Mouse (Mus musculus): ENCODE results near the gene Tas2r106. TPM values are rescaled to one million over a fixed set of nuclear protein-coding genes. Genes with fewer than 3 reads are reported as not detected.

Gene Tas2r106
- not detected for total RNA-seq (2021)
- long read RNA-seq, experiment 1 = 0 reads
- long read RNA-seq, experiment 2 = 0 reads

GRCm38 (mm10) chr6:131678786-131679185 lies at the start of gene Tas2r106:
Tas2r106 (minus strand) TSS chr6:131678886.
- no peak for DNase-seq

DNA sequence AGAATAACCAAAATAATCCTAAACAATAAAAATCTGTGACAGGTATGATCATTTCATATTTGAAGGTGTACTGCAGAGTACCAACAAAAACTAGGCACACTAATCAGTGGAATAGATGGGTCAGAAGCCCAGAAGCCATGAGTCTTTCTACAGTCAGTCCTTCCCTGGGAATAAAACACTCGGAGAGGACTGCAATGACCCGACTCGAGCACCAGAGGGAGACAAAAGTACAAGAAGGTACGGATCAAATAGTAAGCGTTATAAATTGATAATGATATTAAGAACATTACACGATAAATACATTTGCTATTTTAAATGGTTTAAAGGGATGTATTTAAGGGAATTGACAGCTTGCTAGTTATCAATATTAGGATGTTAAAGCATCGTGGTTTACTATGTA lies 34.1 kb upstream of the Tas2r106 start:
- DNase-seq = no peak

- no peak for DNase-seq
Observed at GRCm38 (mm10) chr6:131689963-131690362, 11.3 kb upstream of the Tas2r106 start, which contains the start of gene Tas2r114. Tas2r114 (minus strand) TSS chr6:131690063.

- DNase-seq = no peak
Observed at GRCm38 (mm10) chr6:131687395-131687794, 8.7 kb upstream of the Tas2r106 start, which contains the start of gene Tas2r105. Tas2r105 (minus strand) TSS chr6:131687495.

DNA sequence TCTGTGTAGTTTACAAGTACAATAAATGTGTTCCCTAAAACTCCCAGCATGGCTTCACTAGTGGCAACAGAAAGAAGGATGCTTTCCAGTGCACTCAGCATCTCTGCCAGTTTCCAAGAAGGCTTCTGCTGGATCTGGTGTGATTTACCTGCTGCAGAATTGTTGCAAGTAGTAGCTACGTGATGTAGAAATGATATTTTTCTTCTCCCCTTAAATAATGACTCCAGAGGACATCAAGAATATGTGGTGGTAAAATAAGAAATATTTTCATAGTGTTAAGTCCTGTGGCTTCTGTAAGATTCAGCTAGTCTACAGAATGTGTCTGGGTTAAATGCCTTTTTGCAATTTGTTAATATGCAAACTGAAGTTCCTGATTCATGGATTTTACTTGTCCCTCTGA lies 7.0 kb upstream of the Tas2r106 start, which contains the start of gene Tas2r104:
Tas2r104 (minus strand) TSS at position 101 of the 400 bp plus-strand sequence.
- no peak for DNase-seq

DNA sequence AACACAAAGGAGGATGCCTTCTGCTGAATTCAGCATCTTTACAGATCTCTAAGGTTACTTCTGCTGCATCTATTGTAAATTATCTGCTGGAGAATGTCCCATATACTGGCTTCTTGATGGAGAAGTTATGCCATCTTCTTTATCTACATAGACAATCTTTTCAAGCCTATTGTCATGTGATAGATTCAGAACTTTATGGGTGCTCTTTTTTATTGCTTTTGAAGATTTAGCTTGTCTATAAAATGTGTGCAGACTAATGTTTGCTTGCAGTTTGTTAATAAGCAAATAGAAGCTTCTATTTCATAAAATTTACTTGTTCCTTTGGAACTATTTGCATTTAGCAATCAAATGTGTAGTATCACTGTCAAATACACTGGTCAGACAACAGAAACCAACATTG lies 18.6 kb downstream of the Tas2r106 start, which contains the start of gene Tas2r107:
Tas2r107 (minus strand) TSS at position 101 of the 400 bp plus-strand sequence.
- no peak for DNase-seq

GRCm38 (mm10) chr6:131630812-131631211 lies 47.9 kb downstream of the Tas2r106 start, which contains the start of gene Tas2r130:
Tas2r130 (minus strand) TSS chr6:131630912.
- DNase-seq = no peak

Other genes starting within 250 kb of the Tas2r106 start
- not detected for gene 5430401F13Rik, start 192.5 kb downstream of the Tas2r106 start, total RNA-seq (2021)
- not detected for gene Gm6619, start 192.5 kb downstream of the Tas2r106 start, total RNA-seq (2021)
- not detected for gene Tas2r130, start 48.0 kb downstream of the Tas2r106 start, total RNA-seq (2021)
- not detected for gene Tas2r107, start 18.7 kb downstream of the Tas2r106 start, total RNA-seq (2021)
- gene Tas2r104, start 6.9 kb upstream of the Tas2r106 start, total RNA-seq (2021) = not detected
- gene Tas2r105, start 8.6 kb upstream of the Tas2r106 start, total RNA-seq (2021) = not detected
- not detected for gene Tas2r114, start 11.2 kb upstream of the Tas2r106 start, total RNA-seq (2021)

Data from gastrocnemius, postnatal 10 days (tissue).